Mouse (Mus musculus): Measurements from ENCODE around the gene Nek2. TPM values are rescaled to one million over a fixed set of nuclear protein-coding genes. Genes with fewer than 3 reads are reported as not detected.

Nek2 gene
- not detected for polyA plus RNA-seq (2014; fragmentation: Illumina TruSeq; extraction: RNeasy Lipid Tissue Mini Kit (QIAGEN cat#74804); ENCODE audit: low read depth, low replicate concordance)

GRCm38 (mm10) chr1:191821326-191822091 lies at the start of gene Nek2:
TSS of gene Nek2 (plus strand) at chr1:191821444.

Other genes with a start within 250 kb of the Nek2 start
- gene Dtl, start 245.9 kb upstream of the Nek2 start, polyA plus RNA-seq (2014; fragmentation: Illumina TruSeq; extraction: RNeasy Lipid Tissue Mini Kit (QIAGEN cat#74804); ENCODE audit: low read depth, low replicate concordance): 0.16 TPM
- gene Ints7, start 245.8 kb upstream of the Nek2 start, polyA plus RNA-seq (2014; fragmentation: Illumina TruSeq; extraction: RNeasy Lipid Tissue Mini Kit (QIAGEN cat#74804); ENCODE audit: low read depth, low replicate concordance): 15.6 TPM
- 54.8 TPM for gene Lpgat1, start 103.6 kb upstream of the Nek2 start, polyA plus RNA-seq (2014; fragmentation: Illumina TruSeq; extraction: RNeasy Lipid Tissue Mini Kit (QIAGEN cat#74804); ENCODE audit: low read depth, low replicate concordance)
- gene Slc30a1, start 85.3 kb downstream of the Nek2 start, polyA plus RNA-seq (2014; fragmentation: Illumina TruSeq; extraction: RNeasy Lipid Tissue Mini Kit (QIAGEN cat#74804); ENCODE audit: low read depth, low replicate concordance): 8.0 TPM
- gene Rd3, start 155.9 kb downstream of the Nek2 start, polyA plus RNA-seq (2014; fragmentation: Illumina TruSeq; extraction: RNeasy Lipid Tissue Mini Kit (QIAGEN cat#74804); ENCODE audit: low read depth, low replicate concordance): not detected